Mouse (Mus musculus) gastrocnemius, postnatal 36 days (tissue): Measurements from ENCODE around the gene Ift140. TPM values are rescaled to one million over a fixed set of nuclear protein-coding genes. Genes with fewer than 3 reads are reported as not detected.

ENCODE experiments used
- DNase-seq, 2 experiments: peaks; one replicate each; pipeline ENCODE4 v3.0.0; 2022
- intact Hi-C: fragments of 180-260 bp; cut with DNase I; formaldehyde crosslinking; loops from one replicate; pipeline ENCODE4 v1.15.1; 2025
- total RNA-seq, 2 experiments: library from RNA; stranded (reverse); gene quantifications; 2 replicates each; pipeline ENCODE4 v1.2.3; 2021

Ift140 gene
- total RNA-seq, 2 experiments from 2014 or later: 1.7 to 2.0 TPM

DNA sequence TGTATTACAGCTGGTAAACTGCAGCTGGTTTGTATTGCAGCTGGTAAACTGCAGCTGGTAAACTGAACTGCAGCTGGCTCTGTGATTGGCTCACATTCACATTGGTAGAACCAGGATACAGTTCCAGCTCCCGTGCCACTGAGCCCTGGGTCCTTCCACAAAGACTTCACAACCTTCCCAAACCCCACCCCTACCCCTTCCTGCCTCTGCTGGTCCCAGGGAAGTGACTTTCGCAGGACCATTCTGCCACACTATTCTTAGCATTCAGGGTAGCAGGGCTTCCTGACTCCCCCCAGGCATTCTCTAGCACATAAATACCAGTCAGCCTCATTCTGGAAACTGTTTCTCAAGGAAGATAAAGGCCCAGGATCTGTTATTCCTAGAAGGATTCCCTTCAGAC, 52.8 kb downstream of the Ift140 start:
- DNase-seq: no peak
- intact Hi-C loops: no loop called here

DNA sequence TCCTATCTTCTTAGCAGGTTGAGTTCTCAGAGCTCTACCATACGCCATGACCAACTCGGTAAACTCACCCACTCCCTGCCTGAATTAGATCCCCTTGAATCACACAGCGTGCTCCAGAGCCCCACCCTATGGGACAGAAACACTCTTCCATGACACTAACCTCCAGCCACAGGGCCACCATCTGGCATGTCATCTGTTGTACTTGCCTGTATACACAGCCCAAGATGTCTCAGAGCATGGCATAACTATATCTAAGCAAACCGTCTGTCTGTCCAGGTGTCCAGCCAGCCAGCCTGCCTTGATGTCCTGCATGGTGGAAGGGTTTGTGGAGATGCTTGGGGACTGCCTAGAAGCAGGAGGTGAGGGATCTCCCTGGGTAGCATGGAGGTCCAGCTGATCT, 61.0 kb downstream of the Ift140 start:
- intact Hi-C loops: no loop called here

DNA sequence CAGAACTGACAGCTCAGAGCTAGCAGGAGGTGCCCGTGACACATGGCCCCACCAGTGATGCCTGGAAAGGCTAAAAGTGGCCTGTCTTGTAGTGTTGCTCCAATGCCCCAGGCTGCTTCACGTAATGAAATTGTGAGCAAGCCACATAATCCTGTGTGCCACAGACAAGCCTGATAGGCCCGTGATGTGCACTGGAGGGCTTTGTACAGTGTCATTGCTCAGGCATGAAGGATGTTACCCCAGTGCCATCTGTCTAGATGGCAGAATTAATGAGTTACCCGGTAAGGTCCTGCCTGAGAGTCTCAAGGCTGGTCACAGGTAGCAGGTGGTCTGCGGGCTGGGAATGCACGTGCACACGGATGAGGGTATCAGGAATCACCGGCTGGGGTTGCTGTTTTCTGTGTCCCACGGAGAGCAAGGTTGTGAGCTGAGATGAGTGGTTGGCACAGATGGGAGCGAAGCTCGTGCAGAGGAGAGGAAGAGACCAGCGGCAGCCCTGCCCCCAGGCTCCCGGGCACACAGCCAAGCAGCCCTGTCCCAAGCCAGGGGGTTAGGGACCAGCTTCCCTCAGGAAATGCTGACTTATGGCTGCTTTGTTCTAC, 62.0 kb downstream of the Ift140 start:
- DNase-seq: peak in 1 of 2 experiments; percentile 70
- intact Hi-C loops: no loop called here

More for the DNA sequence above, 61.0 kb downstream of the Ift140 start:
- DNase-seq: no peak

DNA sequence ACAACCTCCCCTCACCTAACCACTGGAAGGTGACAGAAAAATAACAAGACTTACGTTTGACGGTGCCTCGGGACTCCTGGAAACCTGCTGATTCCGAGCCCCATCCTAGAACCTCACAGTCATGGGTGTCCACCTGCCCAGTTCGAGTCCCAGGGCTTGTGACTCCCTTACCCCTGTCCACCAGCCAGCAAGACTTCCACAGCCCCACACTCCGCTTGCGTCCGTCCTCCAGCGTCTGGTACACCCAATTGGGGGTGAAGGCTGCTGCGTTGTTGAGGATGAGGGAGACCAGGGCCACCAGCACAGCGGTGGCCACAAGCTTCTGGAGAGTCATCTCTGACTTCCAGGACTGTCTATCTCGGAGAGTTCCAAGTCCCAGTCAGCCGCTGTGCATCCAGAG, 64.3 kb downstream of the Ift140 start:
- DNase-seq: no peak
- intact Hi-C loops: loop anchor here (5.0 kb wide), 1 partner anchor 63 kb away; the partner anchor contains the start of genes Cramp1l and Ift140

DNA sequence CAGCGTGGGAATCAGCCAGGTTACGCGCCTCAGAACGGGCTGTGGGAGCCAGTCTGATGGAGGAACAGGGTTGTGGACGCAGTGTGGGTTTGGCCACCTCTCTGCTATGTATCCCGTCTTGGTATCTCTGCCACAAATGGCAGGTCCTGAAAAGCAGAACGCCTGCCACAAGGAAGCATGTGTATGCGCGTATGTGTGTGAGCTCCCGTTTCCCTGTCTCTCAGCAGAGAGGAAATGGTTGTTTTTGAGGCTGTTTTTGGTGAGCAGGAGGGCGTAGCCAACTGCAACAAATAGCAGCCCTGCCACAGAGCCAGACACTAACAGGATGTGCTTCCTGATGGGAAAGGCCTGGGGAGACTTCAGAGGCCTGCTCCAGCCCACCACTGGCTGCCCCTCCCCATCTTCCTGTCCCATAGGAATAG, 65.1 kb downstream of the Ift140 start:
- DNase-seq: peak; percentile 46 to 50
- intact Hi-C loops: loop anchor here (5.0 kb wide), 1 partner anchor 64 kb away; the partner anchor contains the start of genes Cramp1l and Ift140

DNA sequence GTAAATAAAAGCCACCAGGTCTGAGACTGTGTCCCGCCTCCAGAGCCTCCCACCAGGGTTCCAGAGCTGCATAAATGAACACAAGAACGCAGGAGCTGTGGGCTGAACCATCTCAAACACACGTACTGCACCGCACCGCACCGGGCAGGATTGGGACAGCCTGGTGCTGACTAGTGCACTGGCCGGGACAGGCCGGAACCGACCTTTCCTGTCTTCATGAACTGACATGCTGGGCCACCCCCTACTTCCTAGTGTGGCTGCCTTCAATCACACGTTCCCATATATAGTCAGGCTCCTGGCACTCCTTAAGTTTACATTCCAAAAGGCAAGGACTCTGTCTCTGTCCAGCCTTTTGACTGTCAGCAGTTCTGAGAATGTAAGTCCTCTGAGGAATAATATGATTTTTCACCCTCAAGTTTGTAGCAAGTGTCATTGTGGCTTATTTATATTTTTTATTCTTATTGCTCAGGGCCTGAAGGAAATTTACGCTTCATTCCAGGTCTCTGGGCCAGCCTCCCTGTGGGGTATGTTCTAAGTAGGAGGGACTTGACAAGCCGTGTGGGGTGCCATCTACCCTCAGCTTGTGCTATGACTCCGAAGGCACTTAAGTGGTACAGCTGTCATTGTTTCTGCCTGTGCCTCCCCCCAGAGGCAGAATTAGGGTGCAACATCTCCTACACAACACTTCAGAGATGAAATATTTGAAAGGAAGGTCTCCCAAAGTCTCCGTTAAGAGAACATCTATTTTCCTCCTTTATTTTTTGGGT, 66.4 kb downstream of the Ift140 start:
- no peak for DNase-seq
- intact Hi-C loops: loop anchor here (5.0 kb wide), 1 partner anchor 65 kb away; the partner anchor contains the start of genes Cramp1l and Ift140

DNA sequence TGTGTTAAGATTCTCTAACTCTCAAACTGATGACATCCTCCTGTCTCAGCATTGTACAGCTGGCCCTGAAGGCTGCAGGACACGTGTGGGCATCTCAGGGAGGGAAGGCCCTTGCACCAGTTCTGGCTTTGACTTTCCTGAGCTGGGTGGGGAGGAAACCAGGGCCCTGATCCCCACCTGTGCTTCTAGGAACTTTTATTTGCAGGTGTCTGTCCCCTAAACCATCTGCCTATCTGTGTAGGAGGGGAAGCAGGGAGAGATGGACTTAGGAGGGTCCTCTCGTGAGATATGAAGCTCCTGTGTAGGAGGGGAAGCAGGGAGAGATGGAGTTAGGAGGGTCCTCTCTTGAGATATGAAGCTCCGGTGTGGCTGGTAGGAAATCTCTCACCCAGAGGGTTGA, 67.0 kb downstream of the Ift140 start:
- intact Hi-C loops: loop anchor here (5.0 kb wide), 1 partner anchor 66 kb away; the partner anchor contains the start of genes Cramp1l and Ift140
- no peak for DNase-seq

DNA sequence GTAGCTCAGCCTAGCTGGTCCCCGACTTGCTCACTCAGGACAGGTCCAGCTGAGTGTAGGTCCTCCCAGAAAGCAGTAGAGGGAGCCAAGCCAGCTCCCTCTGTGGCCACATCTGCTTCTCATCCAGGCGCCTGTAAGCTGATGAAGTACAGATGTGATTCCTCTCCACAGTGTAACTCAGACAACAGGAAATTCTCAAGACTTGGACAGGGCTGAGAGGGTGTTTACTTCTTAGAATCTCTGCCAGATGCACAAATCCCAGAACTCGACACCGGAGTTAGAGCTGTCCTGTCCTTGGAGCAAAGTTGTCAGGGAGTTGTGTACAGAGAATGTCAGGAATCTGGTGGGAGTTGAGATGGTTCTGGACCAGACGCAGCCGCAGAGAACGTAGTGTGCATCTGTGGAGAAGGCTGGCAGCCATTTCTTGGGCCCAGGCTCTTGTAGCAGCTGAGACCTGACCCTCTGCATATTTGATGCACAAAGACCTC, 67.6 kb downstream of the Ift140 start, which contains the start of gene Tmem204:
Gene Tmem204, minus strand, starts transcription at position 148 of the 488 bp plus-strand sequence.
- intact Hi-C loops: loop anchor here (5.0 kb wide), 1 partner anchor 66 kb away; the partner anchor contains the start of genes Cramp1l and Ift140
- peak; percentile 57 to 63 for DNase-seq

DNA sequence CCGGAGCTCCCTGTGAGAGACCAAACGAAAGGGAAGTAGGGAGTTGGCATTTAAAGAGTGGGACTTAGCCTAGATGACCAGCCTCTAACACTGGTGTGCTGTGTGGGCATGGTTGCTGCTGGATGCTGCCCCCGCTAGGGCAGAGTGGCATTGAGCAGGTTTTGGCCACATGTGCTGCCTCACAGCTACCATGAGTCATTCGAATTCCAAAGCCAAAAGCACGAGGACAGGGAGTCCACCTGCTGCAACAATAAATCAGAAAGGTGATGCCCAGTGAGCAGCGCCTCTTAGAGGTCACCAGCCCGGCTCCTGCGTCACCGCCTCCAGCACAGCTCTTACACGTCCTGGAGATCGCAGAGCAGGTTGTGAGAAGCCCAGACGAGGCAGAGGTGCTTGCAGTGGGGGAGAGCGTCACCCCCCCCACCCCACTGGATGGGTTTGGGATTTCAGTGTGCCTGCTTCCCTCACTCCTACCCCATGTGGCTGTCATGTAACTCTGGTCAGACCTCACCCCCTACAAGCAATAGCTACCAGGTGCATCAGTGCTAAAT, 69.0 kb downstream of the Ift140 start:
- peak in 1 of 2 experiments; percentile 42 for DNase-seq
- intact Hi-C loops: loop anchor here (5.0 kb wide), 1 partner anchor 68 kb away; the partner anchor contains the start of genes Cramp1l and Ift140

DNA sequence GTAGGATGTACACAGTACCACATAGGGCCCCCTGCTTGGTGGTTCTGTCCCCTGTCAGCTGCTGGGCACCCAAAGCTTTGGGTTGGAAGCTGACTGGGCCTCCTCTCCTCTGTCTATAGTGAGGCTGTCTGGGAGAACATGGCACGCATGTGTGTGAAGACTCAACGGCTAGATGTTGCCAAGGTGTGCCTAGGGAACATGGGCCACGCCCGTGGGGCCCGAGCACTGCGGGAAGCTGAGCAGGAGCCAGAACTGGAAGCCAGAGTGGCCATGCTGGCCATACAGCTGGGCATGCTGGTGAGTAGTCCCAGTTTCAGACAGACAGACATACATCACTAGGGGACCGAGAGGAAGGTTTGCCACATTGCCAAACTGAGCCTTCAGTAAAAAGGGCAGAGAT, 70.8 kb downstream of the Ift140 start:
- intact Hi-C loops: no loop called here
- no peak for DNase-seq

DNA sequence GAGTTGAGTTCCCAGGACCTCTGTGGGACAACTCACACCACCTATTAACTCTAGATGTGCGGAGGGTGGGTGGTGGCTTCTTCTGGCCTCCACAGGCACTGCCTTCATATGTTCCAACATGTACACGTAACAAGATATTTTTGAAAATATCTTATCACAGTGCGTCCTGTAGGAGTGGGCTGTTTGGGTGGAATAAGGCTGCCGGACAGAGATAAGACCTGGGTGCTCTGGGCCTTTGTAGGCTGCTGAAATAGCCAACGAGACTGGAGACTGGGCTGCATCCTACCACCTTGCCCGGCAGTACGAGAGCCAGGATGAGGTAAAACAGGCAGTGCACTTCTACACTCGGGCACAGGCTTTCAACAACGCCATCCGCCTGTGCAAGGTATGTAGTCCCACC, 73.3 kb downstream of the Ift140 start:
- intact Hi-C loops: no loop called here
- no peak for DNase-seq

DNA sequence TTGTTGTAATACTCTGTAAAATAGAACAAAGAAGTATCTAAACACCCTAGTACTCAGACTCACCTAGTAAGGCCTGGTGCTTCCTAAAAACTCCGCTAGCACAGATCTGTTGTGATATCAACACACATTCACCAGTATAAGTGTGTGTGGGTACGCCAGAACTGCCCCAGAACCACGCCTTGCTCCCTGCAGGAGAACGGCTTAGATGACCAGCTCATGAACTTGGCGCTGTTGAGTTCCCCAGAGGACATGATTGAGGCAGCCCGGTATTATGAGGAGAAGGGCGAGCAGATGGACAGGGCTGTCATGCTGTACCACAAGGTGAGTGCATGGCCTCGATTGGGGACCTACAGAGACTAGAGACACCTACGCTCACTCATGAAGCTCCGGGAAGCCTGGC, 74.6 kb downstream of the Ift140 start:
- DNase-seq: no peak
- intact Hi-C loops: no loop called here

DNA sequence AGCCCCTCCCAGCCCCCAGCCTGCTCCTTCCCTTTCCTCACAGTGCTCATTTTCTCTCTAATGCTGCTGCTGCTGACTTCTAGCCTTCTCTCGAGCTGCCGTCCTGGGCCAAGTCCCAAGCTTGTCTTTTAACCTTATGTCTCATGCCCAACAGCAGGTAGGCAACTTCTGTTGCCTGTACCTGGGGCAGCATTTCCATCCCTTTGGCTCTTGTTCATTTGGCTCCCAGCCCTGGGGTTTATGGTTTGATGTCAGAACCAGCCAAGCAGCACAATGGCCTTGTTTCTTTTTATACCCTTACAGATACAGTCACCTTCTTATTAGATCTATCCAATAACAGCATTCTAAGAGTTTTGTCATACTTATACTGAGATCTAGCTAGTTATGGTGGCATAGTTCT, 80.3 kb downstream of the Ift140 start:
- intact Hi-C loops: no loop called here
- no peak for DNase-seq

DNA sequence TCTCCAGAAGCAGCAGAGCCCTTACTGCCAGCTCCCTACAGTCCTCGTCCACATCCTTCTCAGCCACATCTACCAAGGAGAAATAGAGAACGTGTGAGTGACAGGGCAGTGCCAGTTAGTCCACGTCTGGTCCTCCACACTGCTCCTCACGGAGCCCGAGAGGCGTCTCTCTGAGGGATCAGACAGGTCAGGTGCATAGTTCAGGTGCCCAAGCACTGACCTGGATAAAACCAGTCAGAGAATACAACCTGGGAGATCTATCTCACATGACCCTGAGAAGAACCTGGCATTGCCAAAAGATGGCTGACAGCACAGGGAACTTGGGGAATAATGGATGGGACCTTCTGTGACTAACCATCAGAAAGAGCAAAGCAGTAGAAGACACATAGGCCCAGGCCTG, 84.2 kb downstream of the Ift140 start:
- no peak for DNase-seq
- intact Hi-C loops: no loop called here

DNA sequence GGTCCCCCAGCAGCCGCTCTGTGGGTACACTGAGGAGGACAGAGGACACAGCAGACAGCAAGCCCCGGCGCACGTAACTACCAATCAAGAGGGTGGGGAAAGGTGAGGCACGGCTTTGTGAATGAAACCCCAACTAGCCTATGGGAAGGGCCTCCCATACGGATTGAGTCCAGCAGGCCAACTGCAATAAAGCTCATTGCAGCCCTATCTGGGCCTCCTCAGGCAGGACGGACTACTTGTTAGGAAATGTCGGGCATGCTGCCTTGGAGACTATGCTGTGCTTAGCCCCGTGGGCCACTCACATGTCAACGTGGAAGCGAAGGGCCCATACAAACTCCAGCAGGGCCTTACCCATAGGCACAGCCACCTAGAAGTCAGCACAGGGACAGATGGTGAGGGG, 85.5 kb downstream of the Ift140 start:
- intact Hi-C loops: no loop called here
- DNase-seq: no peak

DNA sequence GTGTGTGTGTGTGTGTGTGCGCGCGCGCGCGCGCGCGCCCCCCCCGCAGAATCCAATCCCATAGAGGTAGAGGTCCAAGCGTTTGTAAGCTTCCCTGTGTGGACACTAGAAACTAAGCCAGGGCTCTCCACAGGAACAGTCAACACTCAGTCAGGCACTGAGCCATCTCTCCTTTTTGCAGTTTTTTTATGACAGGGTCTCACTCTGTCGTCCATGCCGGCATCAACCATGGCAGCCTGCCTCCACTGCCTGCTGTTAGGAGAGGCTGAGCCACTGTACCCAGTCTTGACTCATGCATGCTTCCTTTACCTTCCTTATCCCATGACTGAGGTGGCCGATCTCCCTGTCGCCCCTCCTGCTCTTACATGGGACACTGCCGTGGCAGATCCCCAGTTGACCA, 91.9 kb downstream of the Ift140 start:
- DNase-seq: no peak
- intact Hi-C loops: no loop called here

DNA sequence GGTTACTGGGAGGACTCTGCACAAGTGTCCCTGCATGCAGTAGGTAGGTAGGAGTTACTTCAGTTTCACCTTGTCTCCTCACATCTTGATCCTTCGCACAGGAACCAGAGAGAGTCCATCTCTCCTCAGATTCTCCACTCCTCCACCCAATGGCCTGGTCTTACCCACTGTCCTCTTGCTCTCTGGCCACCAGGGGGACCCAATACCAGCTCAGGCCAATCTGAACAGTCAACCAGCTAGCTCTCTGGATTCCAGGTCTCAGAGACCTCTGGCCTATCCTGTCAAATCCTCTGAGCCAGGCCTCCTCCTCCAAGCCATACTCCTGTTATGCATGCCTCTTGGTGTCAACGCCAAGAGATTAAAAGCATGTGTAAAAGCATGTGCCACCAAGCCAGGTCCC, 93.7 kb downstream of the Ift140 start:
- intact Hi-C loops: no loop called here
- peak in 1 of 2 experiments; percentile 27 for DNase-seq

DNA sequence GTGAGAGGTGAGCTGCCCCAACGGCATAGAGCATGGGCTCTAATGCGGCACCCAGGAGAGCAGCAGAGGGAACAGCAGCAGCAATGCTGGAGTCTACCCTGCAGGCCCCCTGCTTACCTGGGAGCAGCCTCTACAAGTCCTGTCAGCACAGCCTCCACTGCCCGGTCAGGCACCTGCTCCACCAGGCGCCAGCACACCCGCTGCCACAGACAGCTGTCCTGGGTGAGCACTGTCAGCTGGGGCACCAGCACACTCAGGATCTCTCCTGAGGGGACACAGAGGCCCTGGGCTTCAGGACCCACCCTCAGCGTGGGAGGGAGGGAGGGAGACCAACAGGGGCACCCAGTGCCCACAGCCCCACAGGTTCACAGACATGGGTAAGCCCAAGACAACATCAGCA, 94.7 kb downstream of the Ift140 start:
- intact Hi-C loops: no loop called here
- no peak for DNase-seq

DNA sequence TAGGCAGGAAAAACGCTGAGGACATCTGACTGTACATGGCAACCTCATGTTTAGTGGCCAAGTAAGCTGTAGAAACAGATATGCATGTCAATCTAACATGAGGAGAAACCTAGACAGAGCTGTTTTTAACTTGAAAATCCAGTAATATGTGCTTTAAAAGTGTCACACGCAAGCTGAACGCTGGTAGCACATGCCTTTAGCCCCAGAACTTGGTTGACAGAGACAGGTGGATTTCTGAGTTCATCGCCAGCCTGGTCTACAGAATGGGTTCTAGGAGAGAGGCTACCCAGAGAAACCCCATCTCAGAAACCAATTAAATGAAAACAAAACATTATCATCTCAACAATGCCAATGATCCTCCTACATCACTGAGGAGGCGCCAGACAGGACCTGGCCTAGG, 95.3 kb downstream of the Ift140 start:
- no peak for DNase-seq
- intact Hi-C loops: no loop called here

DNA sequence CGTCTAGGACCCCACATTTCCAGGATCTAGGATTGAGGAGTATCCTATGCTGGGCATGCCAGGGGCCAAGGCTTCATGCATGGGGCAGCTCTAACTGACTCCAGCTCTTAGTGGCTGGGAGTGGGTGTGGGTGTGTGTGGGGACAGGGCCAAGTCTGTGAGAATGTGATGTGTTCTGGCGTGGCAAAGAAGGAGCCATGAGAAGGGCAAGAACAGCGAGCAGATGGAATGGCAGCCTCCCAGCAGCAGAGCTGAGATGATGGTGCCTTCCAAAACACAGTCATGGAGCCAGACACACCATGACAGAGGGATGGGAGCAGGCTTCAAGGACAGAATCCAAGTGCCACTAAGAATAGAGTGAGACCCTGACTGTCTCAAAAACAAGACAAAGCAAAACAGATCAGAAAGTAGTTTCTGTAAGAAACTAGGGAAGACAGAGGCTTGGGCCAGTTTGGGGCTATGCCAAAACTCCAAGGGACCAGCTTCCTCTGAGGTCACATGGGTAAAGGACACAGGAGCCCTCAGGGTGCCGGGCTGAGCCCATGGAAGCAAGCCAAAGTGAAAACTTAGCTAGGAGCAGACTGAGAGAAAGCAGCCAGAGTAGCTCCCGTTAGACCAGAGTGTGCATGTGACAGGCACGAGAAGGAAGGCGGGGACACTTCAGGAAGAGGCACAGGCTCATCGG, 96.0 kb downstream of the Ift140 start:
- DNase-seq: peak; percentile 37 to 41
- intact Hi-C loops: no loop called here

DNA sequence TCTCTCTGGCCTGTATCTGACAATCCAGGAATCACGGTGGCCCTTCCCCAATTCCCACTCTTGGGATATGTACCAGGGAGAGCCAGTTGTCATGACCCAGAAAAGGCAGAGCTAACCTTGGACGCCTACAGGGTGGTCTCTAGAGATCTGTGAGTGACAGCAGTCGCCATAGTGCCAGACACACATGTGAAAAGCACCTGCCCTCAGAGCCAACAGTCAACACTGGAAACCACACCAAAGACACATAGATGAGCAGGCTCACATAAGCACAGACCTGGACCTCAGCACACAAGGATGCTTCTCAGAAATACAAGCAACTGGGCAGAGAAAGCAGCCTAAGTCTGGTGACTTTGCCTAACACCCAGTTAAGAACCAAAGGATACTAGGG, 96.5 kb downstream of the Ift140 start:
- intact Hi-C loops: no loop called here
- no peak for DNase-seq
